Mouse (Mus musculus) c-Kit-negative CD71-positive TER-119-positive erythroid progenitor cells, embryonic 14.5 days (primary cell): ENCODE data around the gene Hspa1l.
"Not testable (repeated sequence)": the region's sequence is repeated elsewhere in the genome, so short reads cannot be mapped to it uniquely, and the experiment has no call there.

Experiments used
- DNase-seq: peaks from one replicate; pipeline ENCODE4 v3.0.0-alpha.2; 2013; ENCODE audit warnings: low read depth, low spot score

The Hspa1l gene

DNA sequence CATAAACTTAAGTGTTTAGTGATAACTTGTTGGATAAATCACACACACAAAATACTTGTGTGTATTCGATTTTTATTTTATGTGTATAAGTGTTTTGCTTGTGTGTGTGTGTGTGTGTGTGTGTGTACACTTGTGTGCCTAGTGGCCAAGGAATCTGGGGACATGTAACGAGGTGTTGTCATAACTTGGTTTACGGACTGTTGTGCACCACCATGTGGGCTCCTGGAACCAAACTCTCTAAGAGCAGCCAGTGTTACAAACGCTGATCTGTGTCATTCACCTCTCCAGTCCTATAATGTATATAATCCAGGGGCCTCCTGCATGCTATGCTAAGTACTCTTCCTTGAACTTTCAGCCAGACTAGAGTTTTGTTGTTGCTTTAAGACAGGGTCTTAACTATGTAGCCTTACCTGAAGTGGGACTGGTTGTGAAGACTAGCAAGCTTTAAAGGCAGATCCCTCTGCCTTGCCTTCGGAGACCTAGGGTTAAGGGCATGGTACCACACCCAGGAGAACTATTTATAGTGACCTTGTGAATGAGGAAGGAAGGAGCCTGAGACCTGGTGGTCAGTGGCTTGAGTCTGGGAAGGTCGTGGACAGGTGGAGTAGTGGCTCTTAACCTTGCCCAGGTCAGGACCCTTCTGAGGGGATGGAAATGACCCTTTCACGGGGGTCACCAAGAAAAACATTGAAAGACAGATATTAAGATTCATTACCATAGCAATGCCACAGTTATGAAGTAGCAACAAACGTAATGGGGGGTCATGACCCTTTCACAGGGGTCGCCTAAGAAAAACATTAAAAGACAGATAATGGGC, 30.7 kb downstream of the Hspa1l start:
- no peak for DNase-seq

GRCm38 (mm10) chr17:35004075-35004717, 31.7 kb downstream of the Hspa1l start:
- DNase-seq: no peak

DNA sequence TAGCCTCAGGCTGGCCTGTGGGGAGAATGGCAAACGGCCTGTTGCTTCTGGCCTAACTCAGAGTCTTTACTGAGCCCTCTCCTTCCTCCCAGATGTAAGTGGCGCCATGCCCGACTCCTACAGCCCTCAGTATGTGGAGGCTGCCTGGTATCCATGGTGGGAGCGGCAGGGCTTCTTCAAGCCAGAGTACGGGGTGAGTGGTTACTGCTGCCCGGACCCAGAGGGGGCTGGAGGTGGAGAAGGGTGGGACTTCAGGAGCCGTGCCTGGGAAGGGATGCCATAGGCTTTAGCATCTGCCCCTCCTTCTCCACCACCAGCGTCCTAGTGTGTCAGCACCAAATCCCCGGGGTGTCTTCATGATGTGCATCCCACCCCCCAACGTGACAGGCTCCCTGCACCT, 32.7 kb downstream of the Hspa1l start:
- DNase-seq: no peak

- DNase-seq: not testable (repeated sequence)
Measured at GRCm38 (mm10) chr17:35005902-35006301, 33.4 kb downstream of the Hspa1l start.

- no peak for DNase-seq
Measured at GRCm38 (mm10) chr17:35007387-35007991, 35.0 kb downstream of the Hspa1l start.

GRCm38 (mm10) chr17:35009586-35009985, 37.1 kb downstream of the Hspa1l start:
- DNase-seq: no peak

- no peak for DNase-seq
Measured at GRCm38 (mm10) chr17:35011440-35011839, 38.9 kb downstream of the Hspa1l start.

DNA sequence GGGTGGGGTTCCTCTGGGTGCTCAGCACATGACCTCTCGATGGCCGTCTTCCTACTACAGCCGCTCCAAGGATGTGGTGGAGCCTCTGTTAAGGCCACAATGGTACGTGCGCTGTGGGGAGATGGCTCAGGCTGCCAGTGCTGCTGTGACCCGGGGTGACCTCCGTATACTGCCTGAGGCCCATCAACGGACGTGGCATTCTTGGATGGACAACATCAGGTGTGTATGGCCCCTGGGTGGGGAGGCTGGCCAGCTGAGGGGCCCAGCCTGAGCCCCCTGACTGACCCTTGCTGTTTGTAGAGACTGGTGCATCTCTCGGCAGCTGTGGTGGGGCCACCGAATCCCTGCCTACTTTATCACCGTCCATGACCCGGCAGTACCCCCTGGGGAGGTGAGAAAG, 39.9 kb downstream of the Hspa1l start:
- no peak for DNase-seq

DNA sequence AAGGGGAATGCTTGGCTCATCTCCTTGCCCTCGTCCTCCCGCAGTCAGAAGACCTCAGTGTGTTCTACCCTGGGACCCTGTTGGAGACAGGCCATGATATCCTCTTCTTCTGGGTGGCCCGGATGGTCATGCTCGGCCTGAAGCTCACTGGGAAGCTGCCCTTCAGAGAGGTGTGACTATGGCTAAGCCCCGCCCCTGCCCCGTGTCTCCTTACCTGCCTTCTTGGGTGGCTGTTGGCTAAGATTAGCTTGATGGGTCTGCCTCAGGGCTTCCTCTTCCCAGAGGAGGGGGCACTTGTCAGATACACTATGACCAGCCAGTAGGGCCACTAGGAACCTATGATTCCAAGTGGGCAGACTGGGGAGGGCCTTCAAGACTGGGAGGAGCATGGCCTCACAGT, 40.7 kb downstream of the Hspa1l start:
- DNase-seq: no peak

- DNase-seq: no peak
Measured at GRCm38 (mm10) chr17:35015296-35015695, 42.8 kb downstream of the Hspa1l start.

GRCm38 (mm10) chr17:35016376-35016775, 43.9 kb downstream of the Hspa1l start, which contains the start of gene Vwa7:
TSS of gene Vwa7 (plus strand) at chr17:35016579.
- no peak for DNase-seq

DNA sequence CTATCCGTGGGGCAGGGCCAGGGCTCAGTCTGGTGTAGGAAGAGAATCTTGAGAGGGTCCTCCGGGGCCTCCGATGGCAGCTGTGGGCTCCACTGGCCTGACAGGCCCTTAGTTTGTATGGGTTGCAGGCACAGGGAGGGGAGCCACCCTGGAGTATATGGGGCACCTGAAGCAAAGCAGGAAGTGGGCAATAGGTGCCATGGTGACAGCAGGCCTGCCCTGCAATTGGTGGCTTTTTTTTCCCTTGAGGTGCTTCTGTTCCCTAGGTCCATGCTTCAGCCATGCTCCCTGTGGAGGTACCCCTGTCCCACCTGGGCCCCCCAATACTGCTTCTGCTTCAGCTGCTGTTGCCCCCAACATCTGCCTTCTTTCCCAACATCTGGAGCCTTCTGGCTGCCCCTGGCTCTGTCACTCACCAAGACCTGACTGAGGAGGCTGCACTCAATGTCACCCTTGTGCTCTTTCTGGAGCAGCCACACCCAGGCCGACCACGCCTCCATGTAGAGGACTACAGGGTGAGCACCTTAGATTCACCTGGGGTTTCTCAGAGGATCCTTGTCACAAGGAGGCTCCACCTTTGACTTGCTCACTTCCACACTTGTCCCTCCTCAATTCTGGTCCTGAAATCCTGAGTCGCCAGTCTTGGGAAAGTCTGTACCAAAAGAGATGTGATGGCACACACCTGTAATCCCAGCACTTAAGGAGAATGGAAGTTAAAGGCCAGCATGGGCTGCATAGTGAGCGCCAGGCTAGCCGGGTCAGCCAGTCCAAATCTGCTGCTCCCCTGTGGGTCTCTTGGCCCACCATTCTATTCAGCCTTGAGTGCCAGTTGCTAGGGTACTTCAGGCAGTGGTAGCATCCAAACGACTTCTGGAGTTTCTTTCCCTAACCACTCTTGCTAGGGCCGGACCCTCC, 44.5 kb downstream of the Hspa1l start:
- no peak for DNase-seq

DNA sequence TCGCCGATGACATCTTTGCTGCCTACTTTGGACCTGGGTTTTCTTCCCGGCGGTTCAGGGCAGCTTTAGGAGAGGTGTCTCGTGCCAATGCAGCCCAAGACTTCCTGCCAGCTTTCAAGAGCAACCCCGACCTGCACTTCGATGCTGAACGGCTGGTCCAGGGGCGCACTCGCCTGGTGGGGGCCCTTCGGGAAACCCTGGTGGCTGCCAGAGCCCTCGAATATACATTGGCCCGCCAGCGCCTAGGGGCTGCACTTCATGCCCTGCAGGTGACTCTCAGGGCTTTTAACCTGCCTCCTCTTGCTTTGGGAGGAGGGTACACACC, 45.2 kb downstream of the Hspa1l start:
- no peak for DNase-seq

DNA sequence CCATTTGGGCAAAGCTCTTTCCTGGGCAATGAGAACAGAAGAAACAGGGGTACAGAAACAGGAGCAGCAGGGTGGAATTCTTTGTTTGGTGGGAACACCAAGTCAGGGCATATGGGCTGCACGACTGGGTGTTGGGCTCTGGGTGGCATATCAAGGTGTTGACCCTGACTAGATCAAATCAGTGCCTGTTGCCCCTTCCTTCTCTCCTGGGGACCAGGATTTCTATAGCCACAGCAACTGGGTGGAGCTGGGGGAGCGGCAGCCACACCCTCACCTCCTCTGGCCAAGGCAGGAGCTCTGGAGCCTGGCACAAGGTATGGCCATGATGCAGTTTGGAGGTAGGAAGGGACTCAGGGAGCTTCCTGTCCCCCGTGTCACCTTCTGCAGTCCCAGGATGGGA, 45.7 kb downstream of the Hspa1l start:
- DNase-seq: no peak

GRCm38 (mm10) chr17:35019894-35020293, 47.4 kb downstream of the Hspa1l start:
- no peak for DNase-seq

- no peak for DNase-seq
Measured at GRCm38 (mm10) chr17:35020551-35020950, 48.0 kb downstream of the Hspa1l start.

- peak; percentile 65 for DNase-seq
Measured at GRCm38 (mm10) chr17:35021163-35021808, 48.8 kb downstream of the Hspa1l start.

- DNase-seq: no peak
Measured at GRCm38 (mm10) chr17:35021842-35022477, 49.5 kb downstream of the Hspa1l start.

GRCm38 (mm10) chr17:35022541-35023060, 50.1 kb downstream of the Hspa1l start:
- no peak for DNase-seq

- no peak for DNase-seq
Measured at GRCm38 (mm10) chr17:35023221-35023620, 50.7 kb downstream of the Hspa1l start.

GRCm38 (mm10) chr17:35023756-35024155, 51.3 kb downstream of the Hspa1l start:
- no peak for DNase-seq
